Mouse (Mus musculus): ENCODE data around the gene Klhl3.

DNA sequence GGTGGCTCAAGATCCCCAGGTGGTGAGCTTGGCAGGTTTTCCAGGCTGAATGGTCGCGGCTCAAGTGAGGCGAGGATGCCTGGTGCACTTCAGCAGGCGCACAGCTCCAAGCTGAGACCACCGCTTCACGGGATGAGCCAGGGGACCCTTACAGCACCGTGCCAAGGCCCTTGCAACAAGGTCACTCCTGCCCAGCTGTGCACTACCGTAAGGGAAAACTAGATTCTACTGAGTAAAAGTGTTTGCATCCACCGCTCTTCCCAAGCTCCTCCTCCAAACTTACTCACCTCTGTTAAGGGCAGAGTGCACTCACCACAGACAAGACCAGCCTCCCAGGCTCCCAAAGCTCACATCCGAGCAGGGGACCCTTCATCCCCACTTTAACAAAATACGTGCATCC lies 29.9 kb downstream of the Klhl3 start:
- no peak for TF ChIP-seq POLR2A (IDR thresholded peaks at IDR 0.05; ENCODE audit: borderline replicate concordance, control insufficient read depth, low read depth, low read length)
- TF ChIP-seq CTCF (IDR thresholded peaks at IDR 0.05; ENCODE audit: control insufficient read depth, insufficient read depth, low read length): no peak
